Mouse (Mus musculus) cerebellum, adult 18-20 months (tissue): ENCODE measurements around the gene Dync2li1.
A peak's percentile ranks its signal among the peaks of the same experiment; 100 is the strongest.

Experiments
- DNase-seq, 2 experiments: peaks; one replicate each; pipeline ENCODE4 v3.0.0; 2021

Dync2li1 gene

DNA sequence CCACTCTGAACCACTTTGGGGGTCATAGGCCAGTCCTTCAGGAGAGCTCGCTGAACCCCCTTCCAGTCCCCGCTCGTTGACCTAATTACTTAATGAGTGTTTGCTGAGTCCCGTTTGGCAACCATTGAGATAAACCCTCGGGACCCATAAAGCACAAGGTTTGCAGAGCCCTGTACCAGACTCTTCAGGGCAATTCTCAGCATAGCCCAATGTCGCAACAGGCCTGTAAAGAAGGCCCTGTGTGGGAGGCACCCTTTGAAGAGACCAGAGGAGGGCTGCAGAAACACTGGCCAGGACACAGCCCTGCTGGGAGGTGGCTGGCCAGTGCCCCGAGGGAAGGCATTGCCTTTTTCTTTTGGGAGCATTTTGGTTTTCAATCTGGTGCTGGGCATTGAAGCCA, 14.3 kb upstream of the Dync2li1 start:
- DNase-seq: no peak

DNA sequence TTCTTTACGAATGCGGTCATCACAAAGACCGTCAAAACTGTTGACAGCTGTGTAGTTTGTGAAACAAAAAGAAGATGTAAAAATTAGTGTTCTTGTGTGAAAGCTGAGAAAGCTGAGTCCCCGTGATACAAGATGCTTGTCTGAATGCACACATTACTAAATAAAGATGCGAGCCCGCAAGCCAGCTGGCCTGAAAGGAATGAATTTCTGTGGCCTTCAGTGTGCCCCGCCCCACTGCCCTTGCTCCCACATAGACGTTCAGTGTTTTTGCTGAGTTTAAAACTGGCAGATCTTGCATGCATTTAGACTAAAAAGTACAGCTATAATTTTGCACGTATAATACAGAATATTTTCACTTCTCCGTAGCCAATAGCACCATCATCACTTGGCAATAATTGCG, 10.5 kb upstream of the Dync2li1 start:
- DNase-seq: no peak

DNA sequence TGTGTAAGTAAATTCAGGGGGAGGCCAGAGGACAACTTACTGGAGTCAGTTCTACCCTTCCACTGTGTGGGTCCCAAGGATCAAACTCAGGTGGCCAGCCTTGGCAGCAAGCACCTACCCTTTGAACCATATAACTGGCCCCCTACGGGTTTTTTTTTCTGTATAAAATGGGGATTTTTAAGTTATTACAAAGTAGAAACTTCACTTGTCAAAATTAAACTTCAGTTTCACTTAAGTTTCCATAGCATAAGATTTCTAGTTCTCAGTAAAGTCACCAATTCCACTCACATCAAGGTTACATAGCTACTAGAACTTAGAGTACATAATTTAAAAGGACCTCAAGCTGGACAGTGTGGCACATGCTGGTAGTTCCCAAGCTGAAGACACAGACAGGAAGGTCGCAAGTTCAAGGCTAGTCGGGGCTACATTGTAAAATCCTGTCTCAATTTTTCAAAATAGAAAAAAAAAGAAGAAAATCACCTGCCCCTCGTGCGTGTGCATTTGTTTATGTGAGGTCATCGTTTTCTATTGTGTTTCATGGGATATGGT, 9.7 kb upstream of the Dync2li1 start:
- DNase-seq: no peak

DNA sequence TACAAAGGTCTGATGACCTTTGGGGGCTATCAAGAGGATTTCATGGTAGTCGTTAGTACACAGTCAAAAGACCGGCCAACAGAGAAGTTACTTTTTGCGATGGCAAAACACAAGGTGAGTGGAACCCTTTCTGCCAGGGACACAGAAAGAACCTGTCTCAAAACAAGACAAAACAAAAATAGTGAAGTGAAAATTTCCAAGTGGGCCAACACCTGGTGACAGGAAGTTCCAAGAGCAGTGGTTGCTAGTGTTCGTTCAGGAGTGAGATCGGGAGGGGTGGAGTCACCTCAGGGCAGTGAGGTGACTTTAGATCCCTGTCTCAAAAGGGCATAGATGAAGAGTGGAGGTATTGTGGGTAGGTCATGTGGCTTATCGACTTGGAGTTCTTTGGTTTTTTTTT, 8.3 kb upstream of the Dync2li1 start:
- DNase-seq: no peak

DNA sequence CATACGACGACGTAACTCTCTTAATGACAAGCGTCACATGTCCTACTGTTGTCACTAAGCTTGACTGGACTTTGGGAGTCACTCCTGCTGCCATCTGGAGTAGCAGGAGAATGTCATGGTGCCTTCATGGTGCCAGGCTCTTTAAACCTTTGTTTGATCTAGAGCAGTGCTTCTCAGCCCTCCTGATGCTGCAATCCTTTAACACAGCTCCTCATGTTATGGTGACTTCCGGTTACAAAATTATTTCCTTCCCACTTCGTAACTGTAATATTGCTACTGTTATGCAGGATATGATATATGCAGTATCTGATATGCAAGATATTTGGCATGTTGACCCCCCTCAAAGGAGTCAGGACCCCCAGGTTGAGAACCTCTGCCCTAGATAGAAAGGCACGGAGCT, 7.2 kb upstream of the Dync2li1 start:
- DNase-seq: no peak

DNA sequence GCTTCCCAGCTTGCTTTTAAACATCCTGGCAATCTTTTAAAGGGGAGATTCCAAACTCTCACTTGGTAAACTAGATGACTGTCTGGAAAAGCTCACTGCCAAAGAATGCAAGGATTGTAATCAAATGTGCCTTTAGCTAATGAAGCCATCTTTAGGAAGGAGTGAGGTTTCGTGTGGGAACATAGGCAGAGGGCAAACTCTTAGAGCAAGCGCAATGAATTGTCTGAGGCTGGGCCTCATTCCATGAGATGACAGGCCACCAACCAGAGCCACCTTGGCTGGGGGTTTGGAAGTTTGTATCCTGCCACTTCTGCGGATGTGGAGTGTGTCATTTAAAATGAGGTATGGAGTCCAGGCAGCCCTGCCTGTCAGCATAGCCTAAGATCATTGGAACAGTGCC, 6.2 kb upstream of the Dync2li1 start:
- DNase-seq: no peak

DNA sequence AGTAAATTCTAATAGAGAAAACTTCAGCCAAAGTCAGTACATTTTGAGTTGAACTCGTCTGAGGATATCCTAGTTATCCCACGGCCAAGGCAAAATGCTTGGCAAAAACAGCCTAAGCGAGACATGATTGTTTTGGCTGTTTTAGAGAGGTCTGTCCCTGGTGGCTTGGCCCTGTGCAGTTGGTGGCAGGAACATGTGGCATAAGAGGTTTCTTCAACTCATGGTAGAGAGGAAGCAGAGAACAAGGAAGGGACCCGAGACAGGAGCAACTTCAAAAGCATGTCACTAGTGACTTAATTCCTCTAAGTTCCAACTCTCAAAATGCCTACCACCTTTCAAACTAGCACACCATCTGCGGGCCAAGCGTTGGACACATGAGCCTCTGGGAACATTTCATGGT, 5.7 kb upstream of the Dync2li1 start:
- no peak for DNase-seq

DNA sequence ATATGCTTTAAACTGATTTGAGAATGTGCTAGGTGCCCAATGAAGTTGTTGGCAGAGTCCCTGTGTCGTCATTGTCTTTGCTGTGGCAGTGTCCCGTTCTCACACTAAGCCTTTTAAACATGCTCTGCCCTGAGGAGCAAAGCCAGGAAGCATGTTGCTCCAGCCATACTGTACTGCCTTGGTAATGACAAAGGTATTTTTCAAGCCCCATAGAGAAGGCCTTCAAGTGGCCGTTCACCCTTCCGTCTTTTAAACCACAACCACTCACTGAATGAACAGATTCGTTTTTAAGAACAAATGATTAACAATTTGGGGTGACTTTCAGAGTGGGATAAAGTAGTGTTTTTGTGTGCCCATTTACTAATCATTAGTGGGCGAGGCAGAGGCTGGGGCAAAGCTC, 5.1 kb upstream of the Dync2li1 start:
- DNase-seq: no peak

DNA sequence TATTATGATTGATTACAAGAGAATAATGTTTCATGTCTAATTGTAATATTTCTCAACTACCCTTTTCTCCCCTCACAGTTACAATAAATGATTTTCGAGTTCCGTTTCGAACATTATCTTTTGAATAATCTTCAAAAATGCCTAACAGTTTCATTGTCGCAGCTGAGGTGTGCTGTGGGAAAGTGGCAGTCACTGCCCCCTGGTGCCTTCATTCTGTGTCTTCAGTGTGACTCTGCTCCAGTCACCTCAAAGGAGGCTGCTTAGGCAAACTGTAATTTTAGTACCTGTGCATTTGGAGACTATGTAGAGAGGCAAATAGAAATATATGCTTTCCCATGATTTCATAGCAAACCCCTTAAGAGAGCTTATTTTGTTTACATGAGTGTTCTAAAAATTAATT, 4.3 kb upstream of the Dync2li1 start:
- no peak for DNase-seq

DNA sequence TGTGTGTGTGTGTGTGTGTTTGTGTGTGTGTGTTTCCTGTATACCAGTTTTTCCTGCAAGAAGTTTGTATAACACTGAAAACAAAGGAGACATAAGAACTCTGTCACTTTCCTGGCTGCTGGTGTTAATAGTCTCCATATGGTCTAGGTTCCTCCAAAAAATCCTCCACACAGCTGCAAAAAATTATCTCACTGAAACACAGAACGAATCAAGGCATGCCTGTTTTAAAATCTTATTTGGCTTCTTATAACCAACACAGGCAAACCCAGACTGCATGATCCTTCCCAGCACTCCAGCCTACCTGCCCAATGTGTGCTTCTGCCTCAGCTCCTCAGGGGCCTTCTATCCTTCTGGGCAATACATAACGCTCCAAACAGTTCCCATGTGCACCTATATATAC, 3.4 kb upstream of the Dync2li1 start:
- no peak for DNase-seq

DNA sequence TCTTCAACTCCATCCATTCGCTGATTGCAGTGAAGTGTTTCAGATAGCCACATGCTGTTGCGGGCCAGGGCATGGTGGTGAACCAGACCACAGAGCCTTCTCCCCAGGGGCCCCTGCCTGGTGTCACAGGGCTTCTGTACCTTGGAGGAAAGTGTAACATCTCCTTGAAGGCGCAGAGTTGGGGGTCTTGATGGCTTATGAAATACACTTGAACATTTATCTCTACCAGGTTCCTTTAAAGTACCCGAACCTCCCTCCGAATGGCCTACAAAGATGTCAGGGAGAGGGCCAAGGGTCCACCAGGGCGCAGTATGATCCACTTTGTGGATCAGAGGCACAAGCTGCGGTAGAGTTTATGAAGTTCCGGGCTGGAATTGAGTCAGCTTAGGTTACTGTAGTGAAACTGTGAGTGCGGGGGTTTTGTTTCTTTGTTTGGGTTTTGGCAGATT, 585 bp downstream of the Dync2li1 start:
- peak; percentile 17 to 41 for DNase-seq

DNA sequence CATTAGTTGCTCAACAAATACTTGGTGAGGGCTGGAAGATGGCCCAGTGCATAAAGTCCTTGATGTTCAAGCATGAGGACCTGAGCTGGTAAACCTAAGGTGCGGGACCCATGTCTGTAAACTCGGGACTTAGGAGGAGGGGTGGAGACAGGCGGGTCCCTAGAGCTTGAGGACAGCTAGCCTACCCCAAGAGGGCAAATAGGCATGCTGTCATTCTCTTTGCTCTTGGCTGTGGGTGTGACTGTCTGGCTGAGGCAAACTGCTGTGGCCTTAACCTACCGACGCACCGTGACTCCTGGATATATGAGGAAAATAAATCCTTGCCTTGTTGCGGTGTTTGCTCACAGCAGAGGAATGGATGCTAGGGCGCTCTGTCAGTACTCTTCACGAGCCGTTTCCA, 1.4 kb downstream of the Dync2li1 start:
- no peak for DNase-seq

DNA sequence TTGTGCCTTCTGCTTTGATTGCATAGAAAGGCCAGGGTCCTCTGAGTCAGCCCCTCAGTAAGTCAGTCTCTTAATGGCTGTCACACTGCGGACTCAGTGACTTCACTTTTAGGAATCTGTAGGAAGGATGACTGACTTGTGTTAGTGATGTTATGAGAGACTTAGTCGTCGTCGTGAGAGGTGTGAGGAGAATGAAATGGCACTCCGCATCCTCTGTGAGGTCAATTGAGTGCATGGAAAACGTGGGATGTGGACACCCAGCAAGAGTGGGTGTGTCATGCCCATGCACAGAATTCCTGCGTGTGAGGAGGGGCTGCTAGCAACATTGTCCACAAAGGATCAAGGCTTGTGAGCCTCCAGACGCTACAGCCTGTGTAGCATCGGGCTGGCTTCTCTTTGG, 2.3 kb downstream of the Dync2li1 start:
- DNase-seq: no peak

DNA sequence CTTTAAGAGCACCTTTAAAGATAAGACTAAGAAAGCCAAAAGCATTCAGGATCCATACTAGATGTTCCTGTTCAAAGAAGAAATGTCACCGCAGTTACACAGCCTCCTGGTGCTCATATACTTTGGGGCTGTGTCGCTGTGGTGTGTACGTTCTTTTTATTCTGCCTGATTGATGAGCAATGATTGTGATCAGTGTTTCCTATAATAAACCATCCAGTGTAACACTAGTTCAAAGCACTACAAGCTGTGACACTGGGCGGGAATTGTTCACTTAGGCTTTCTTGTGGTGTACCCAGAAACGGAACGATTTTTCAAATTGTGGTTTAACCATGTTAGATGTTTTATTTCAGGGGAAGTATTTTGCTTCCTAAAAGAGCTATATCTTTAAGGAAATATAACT, 5.5 kb downstream of the Dync2li1 start:
- no peak for DNase-seq

DNA sequence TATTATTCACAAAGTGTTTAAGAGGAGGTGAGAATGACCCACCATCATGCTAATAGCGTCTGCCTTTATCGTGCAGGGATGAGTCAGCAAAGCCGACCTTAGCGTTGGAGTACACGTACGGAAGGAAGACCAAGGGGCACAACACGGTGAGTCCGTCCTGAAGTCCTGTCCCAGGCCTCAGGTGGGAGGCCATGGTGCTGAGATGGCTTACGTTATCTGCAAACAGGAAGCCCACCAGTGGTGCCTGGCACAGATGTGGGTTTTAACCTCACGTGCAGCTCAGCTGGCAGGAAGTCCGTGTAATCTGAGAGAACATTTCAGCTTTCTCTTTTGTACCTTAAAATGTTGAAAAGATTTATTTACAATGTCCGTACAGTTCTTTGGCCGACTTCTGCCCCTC, 7.1 kb downstream of the Dync2li1 start:
- DNase-seq: no peak

DNA sequence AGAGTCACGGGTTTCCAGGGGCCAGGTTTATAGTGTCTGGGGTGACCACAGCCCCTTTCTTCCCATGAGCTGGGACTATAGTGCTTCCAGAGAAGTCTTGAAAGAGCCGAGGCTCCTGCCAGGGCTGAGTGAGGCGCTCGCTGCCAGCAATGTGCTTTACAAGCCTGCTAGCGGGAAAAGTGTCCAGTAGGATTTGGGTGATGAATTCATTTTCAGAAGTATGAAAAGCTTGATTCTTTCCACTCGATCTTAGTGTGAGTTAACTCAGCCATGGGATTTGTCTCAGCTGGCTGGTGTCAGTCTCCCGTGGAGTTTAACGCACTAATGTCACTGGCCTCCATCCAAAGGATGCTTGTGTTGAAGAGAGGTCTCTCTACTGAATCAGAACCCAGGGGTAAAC, 10.0 kb downstream of the Dync2li1 start:
- no peak for DNase-seq

DNA sequence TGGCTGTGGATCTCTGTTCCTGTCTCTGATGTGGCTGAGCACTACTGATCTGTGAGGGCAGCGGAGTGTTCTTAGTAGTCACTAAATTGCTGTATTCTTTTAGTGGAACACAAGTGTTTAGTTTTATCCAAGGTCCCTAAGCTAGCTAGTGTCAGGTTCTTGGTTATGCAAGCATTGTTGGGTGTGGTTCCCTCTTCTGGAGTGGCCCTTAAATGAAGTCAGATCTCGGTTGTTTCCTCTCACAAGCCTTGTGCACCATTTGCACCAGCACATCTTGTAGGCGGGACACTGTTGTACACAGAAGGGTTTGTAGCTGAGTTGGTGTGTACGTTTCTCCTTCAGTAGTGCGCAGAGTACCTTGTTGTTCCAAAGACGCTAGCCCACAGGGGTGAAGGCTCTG, 11.7 kb downstream of the Dync2li1 start:
- DNase-seq: no peak

DNA sequence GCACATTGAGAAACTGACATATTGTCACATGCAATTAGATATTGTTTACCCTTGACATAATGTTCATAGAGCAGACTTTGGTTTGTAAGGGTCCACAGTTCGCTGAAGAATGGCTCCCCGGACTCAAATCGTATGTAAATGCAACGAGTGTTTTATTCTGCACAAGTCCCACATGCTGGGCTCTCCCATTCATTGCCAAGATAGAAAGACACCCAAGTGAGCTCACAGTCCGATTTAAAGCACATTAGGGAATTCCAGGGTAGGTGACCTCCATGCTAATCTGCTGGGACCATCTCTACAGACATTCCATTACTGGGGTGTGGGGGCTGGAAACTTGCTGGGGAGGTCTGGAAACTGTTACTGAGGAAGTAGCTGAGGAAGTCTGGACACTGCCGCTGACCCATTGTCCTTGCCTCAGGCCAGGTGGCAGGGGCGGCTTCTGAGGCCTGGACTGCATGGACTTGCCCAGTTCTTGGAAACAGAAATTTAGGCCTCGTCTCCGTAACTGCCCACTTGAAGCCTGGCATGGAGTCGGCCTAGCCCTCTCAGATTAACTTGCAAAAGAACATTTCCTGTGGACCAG, 13.6 kb downstream of the Dync2li1 start:
- no peak for DNase-seq

DNA sequence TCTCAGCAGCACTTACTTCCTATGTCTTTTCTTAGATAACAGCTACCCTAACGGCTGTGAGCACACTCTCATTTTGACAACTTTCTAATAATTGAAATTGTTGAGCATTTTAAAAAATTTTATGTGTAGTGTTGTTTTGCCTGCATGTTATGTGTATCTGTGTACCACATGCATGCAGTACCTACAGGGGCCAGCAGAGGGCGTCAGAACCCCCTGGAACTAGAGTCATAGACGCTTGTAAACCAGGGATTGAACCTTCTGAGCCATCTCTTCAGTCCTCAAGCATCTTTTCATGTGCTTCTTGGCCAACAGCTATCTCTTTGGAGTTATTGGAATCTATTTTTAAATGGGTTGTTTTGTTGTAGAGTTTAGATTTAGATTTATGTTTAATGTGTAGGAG, 15.6 kb downstream of the Dync2li1 start:
- peak in 1 of 2 experiments; percentile 17 for DNase-seq

DNA sequence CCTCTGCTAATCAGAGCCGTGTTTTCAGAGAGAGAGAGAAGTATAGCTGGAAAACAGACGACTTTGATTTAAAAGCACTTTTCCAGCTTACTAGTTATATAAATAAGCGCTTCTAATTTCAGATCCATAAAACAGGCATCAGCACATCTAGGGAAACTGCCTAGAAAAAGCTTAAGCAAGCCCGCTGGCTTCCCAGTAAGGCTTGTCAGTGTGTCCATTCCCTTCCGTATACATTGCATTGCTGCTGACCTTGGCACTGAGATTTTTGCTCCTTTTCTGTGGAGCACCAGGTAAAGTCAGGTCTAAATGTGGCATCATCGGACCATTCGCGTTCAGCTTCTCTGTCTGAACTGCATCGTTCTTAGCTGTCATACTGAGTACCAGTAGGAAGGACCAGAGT, 16.0 kb downstream of the Dync2li1 start:
- no peak for DNase-seq

DNA sequence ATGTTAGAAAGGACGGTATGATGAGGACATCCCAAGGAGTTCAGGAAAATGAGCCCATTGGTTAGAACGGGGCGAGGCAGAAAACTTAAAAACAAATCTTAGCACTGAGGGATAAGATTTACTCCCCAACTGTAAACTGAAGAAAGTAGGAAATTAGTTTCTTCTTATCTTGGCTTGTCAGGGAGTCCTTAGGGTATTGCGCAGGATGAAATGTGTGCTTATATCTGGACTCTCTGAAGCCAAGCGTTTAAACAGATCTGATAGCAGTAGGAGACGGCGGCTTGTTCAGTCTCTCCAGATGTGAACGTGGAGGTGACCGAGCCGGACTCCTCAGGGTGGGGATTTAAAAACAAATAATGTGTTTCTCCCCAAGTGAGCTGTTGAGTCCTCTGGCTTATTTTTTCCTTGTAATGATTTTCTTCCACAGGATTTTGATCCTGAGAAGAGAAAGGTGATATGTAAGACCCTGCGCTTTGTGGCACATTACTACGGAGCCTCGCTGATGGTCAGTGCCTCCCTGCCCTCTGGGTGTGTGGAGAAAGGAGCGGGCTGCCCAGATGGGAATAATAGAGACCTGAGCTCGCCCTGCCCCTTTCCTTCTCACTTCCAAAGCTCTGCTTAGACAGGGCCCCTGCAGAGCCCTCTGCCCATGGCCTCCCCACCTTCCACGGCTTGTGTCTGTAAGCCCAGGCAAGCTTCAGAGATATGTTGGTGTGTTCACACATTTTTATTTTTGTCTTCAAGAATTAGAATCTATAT, 18.2 kb downstream of the Dync2li1 start:
- no peak for DNase-seq

DNA sequence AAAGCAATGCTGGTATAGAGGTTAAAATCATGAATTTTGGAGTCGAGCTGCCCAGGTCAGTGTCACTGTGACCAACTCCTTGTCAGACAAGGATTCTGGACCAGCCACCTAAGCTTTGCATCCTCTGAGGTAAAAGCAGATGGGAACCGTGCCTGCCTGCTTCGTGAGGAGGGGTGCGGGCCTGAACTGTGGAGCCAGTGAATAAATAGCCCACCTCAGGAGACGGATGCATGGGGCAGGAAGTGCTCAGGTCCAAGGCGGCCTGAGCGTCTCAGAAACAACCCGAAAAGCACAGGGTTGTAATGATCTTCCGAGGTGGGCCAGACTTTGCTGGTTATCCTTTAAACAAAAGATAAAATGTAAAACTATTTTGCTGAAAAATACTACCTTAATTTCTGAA, 18.8 kb downstream of the Dync2li1 start:
- DNase-seq: no peak

DNA sequence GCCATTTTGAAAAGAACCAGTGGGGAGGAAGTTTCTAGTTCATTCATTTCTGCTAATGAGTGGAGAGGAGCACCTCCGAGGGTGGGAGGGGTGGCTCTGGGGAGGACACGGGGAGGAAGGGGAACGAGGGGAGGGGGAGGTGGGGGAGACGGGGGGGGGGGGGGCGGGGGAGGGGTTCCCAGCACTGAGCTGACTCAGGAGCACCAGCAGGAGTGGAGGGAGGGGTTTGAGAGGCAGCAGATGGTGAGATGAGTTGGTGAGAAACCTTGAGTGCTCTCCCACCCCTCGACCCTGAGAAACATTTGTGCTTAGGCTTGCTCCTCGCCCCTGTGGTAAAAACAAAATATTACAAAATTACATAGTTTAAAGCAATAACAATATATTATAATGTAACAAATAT, 19.6 kb downstream of the Dync2li1 start:
- DNase-seq: no peak

DNA sequence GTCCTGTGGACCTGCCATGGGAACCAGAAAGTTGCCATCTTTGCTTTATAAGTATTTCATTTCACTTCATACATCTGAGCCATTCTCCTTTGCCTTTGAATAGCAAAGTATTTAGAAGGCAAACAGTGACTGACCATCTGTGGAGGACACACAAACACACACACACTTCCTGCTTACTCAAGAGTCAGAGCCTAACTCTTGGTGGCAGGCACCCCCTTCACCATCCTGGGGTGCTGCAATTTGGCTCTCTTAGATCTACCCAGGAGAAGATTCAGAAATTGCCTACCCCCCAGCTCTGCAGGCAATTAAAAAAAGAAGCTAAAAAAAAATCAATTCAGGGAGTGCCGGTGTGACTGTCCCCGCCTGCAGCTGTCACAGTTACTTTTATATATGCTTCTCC, 20.2 kb downstream of the Dync2li1 start:
- no peak for DNase-seq

DNA sequence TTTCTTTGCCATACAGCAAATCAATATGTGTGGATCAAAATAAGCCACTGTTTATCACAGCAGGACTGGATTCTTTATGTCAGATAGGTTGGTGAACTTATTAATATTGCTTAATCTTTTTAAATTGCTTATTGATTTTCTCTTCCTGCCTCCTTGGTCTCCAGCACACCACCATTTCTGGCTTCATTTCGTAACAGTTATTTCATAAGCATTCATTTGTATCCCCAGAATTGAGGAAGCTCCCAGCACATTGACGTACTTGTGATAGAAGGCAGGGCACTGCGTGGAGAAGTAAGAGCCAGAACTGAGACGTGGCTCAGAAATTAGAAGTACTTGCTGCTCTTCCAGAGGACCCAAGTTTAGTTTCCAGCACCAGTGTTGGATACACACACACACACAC, 21.3 kb downstream of the Dync2li1 start:
- no peak for DNase-seq
